Mouse (Mus musculus): ENCODE measurements around the gene Pkdcc.

GRCm38 (mm10) chr17:83273636-83274035, 58.5 kb downstream of the Pkdcc start:
- no peak for TF ChIP-seq EP300 (IDR thresholded peaks at IDR 0.05; ENCODE audit: low read depth)
- TF ChIP-seq CTCF (IDR thresholded peaks at IDR 0.05; ENCODE audit: low read depth), result no peak

Measured in heart, postnatal 0 days (tissue).